Mouse (Mus musculus): ENCODE data around the gene Btbd2.
"Not testable (repeated sequence)": the region's sequence is repeated elsewhere in the genome, so short reads cannot be mapped to it uniquely, and the experiment has no call there.

Btbd2 gene

DNA sequence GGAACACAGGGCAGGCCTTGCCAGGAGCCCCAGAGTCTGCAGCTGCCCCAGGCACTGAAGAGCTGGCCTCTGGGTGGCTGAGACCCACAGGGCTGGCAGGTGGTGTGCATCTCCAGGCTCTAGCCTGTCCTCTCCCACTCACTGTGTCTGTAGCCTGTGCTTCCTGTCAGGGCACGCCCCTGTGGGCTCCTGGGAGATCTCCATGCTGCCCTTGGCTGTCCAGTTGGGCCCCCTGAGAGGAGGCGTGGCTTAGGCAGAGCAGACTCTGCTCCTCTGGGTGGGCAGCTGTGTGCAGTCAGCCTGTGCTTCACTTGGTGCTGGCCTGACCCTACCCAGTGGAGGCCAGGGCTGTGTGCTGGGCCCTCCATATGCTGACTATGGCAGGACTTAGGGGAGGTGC, 29.2 kb downstream of the Btbd2 start:
- no peak for DNase-seq

- no peak for DNase-seq
Measured at GRCm38 (mm10) chr10:80625764-80626163, 31.1 kb downstream of the Btbd2 start.

DNA sequence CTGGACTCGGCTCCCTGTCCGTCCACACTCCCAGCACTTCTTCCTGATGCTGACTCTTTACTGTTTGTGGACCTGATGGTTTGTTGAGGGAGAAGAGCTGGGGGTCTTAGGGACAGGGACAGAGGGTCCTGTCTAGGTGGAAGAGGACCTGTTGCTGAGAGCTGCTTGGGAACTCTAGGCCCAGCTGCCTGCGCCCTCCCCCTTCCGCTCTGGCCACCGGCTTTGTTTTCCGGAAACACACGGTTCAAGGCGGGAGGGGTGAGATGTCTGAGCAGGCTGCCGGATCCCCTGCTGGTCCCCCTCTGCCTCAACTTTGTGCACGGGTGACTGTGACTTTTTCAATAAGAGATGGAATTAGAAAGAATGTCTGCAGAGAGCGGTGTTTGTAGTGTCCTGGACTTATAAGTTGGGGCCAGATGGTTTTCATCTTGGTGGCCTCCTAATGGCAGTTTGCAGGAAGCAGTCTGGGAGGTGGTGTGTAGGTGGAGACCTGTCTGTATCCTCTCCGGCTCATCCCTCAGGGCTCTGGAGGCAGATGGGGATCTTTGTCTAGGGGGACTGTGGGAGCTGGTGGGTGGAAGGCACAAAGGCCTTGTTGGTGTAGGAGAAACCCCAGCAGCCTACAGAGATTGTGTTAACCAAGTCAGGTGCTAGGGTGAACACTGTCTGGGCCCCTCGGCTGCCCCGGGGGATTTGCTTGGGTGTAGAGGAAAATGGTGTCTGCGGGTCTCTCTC, 33.2 kb downstream of the Btbd2 start:
- DNase-seq, result peak; percentile 76 to 83

DNA sequence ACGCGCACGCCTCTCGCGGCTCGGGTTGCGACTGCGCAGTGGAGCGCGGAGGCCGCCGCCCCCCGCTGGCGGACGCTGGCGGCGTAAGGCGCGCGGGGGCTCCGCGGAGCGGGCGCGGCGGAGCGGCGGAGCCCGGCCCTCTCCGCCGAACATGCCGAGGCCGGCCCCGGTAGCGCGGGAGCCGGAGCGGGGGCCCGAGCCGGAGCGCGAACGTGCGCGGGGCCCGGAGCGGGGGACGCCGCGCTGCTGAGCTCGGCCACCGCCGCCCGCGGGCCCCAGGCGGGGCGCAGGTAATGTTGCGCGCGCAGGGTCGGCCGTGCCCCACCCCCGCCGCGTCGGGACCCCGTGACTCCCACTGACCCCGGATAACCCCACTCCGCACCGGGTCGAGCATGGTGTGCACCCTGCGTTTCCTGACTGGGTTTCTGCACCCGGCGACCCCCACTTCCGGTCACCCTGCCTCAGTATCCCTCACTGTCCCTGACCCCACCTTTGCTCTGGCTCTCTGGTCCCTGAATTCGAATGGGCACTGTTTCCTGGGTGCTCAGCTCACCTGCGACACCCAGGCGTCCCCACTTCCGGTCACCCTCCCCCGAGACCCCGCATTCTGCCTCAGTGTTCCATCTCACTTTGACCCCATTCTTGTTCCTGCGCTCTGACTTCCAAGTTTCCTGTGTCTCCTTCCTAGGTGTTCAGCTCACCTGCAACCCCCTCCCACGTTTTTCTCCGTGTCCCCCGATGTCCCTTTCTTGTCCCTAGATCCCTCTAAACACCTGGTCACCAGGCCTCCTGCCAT, 34.0 kb downstream of the Btbd2 start, which contains the start of gene Csnk1g2:
Gene Csnk1g2 (plus strand): TSS at position 178 of the 796 bp plus-strand sequence.
- peak; percentile 68 to 80 for DNase-seq

DNA sequence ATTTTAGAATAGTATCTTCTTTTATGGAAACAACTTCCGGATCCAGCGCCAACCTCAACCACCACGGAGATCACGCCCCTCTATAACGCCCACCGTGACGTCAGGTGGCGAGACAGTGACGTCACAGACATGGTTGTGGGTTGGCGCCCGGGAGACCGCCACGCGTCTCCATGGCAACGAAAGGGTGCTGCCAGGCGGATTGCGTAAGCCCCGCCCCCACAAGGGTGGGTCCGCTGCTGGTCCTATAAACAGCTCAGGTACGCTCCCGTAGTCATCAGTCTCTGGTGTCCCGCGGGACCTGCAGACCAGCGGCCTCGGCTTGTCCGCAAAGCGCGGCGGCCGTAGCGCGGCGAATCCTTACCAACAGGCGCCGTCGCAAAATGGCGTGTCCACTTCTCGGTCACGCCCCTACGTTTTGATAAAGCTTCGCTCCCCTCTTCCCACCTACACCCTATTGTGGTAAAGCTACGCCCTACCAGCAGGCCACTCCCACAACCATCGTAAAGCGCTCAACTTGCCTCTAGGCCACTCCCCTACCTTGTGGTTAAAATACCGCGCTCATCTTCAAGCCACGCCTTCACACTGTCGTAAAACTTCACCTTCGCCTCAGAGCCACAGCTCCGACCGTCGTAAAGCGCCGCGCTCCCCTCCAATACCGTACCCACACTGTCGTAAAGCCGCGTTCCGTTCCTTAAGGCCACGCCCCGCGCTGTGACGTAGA, 34.8 kb downstream of the Btbd2 start:
- peak; percentile 96 to 99 for DNase-seq

DNA sequence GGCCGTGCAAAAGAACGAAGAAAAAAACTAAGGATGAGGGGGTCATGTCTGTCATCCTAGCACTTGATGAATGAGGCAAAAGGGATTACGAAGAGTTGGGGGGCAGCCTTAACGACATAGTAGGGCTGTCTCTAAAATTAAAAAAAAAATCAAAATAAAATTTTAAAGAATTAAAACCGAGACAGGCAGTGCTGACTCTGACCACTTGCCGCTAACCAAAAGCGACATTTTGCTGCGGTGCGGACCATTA, 35.3 kb downstream of the Btbd2 start:
- DNase-seq, result no peak

- no peak for DNase-seq
Measured at GRCm38 (mm10) chr10:80620796-80621689, 35.8 kb downstream of the Btbd2 start.

GRCm38 (mm10) chr10:80620365-80620764, 36.5 kb downstream of the Btbd2 start:
- DNase-seq, result no peak

- no peak for DNase-seq
Measured at GRCm38 (mm10) chr10:80619465-80620244, 37.2 kb downstream of the Btbd2 start.

DNA sequence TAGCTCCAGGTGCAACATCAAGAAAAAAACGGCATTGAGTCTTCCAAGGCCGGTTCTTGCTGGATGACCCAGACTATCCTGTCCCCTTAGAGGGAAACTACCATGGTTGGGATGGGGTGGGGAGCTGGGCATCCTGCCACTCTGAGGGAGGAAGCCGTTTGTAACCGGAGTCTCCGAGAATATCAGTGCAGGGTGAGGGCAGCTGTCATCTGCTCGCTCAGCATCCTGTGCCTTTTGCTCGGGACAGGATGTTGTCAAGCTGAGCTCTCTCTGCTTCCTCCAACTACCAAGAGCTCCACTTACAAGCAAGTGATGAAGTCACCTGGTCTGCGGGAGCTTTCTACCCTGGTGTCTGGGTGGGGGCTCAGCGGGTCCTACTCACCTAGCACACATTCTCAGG, 38.7 kb downstream of the Btbd2 start:
- DNase-seq, result peak; percentile 75 to 86

DNA sequence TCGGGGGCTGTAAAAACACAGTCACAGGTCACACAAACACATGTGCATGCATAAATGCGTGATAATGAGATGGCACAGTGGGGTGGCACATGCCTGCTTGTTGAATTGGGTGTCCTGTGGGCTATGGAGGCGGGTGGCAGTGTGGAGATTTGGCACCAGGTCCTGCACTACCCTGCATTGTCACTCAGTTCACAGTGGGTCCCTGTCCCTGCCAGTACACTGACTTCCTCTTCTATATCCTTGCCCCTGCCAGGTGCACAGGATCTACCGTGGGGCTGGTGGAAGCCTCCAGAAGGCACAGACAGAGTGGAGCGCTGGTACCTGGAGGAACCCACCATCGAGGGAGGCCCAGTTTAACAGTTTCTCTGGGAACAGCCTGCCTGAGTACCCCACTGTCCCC, 42.5 kb downstream of the Btbd2 start:
- no peak for DNase-seq

- no peak for DNase-seq
Measured at GRCm38 (mm10) chr10:80613821-80614220, 43.0 kb downstream of the Btbd2 start.

- no peak for DNase-seq
Measured at GRCm38 (mm10) chr10:80611905-80612304, 45.0 kb downstream of the Btbd2 start.

GRCm38 (mm10) chr10:80611024-80611423, 45.8 kb downstream of the Btbd2 start:
- peak; percentile 69 to 77 for DNase-seq

DNA sequence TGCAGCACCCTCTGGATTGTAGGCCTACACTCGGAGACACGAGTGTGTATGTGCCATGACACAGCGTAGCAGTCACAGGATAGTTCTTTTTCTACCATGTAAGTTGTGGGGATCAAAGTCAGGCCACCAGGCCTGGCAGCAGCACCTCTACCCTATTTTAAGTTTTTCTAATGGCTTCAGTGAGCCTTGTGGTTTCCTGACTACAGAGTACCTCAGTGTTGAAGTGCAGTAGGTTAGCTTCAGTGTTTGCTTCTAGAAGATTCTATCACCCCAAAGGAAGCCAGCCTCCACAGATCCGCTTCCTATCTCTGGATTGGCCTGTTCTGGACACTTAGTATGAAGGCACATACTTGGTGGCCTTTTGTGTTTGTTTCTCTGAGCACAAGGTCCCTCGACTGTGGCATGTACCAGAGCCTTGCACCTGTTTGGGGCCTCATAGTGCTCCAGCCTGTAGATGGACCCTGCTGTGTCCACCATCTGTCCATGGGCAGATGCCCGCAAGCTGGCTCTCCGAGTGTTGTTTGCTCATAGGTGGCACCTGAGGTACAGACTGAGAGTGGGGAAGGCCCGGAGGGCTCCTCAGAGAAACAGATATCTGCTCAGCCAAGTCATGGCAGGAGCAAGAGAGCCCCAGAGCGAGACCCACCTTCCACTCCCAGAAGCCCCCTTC, 46.6 kb downstream of the Btbd2 start:
- DNase-seq, result no peak

- DNase-seq, result no peak
Measured at GRCm38 (mm10) chr10:80609269-80609924, 47.5 kb downstream of the Btbd2 start.

DNA sequence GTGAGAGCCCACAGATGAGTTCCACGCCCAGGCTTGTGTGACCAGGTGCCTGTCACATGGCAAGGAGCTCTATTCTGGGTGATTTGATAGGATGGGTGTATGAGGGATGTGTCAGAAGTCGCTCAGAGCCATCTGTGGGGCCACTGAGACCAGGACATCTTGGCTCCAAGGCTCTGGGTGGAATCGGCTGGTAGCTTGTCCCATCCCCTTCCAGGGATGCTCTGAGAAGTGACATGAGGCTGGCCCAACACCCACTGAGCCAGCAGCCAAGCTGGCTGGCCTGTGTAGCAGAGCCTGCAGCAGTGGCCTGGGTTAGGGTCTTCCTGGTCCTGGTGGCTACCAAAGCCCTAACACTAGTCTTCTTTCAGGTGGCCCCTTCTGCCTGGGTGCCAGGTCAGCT, 48.4 kb downstream of the Btbd2 start:
- DNase-seq, result no peak

DNA sequence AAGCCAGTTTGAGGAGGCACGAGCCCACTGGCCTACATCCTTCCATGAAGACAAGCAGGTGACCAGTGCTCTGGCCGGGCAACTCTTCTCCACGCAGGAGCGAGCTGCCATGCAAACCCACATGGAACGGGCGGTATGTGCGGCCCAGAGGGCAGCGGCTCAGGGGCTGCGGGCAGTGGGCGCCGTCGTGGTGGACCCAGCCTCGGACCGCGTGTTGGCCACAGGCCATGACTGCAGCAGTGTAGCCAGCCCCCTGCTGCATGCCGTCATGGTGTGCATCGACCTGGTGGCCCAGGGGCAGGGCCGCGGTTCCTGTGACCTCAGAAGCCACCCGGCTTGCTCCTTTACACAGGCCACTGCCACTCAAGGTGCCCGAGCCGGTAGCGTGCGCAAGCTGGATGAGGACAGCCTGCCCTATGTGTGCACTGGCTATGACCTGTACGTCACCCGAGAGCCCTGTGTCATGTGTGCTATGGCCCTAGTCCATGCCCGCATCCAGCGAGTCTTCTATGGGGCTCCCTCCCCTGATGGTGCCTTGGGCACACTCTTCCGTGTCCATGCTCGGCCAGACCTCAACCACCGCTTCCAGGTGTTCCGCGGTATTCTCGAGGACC, 50.0 kb downstream of the Btbd2 start:
- DNase-seq, result no peak

GRCm38 (mm10) chr10:80606306-80606705, 50.6 kb downstream of the Btbd2 start:
- DNase-seq, result peak in 1 of 2 experiments; percentile 68

GRCm38 (mm10) chr10:80605721-80606120, 51.1 kb downstream of the Btbd2 start, which contains the start of gene Gm49322:
Gene Gm49322, plus strand, starts transcription at chr10:80606021.
- not testable (repeated sequence) for DNase-seq

All from thymus, adult 18-20 months (tissue).